8 mouse cellular contexts compared by ENCODE assay signal in genomic region chr11:4218637-4219036, GRCm38 (mm10). TPM values are rescaled to one million over a fixed set of nuclear protein-coding genes. Genes with fewer than 3 reads are reported as not detected.
DNase-seq lines count a peak whose midpoint lies in the region; ATAC-seq and TF ChIP-seq lines count a peak whose summit lies in the region.

No protein-coding gene starts in this region.

- peaks cover 15% of the 10 kb centered on the region for H3K27me3 ChIP-seq in kidney, embryonic 15.5 days
- H3K27me3 ChIP-seq in hindbrain, embryonic 15.5 days: peaks cover 20% of the 10 kb centered on the region
- H3K27me3 ChIP-seq in midbrain, embryonic 15.5 days (replicated peaks): peaks cover 26% of the 10 kb centered on the region
- H3K27me3 ChIP-seq in cerebellum, adult 2 months (ENCODE audit: control insufficient read depth, insufficient read depth, low read length): no peaks in the 10 kb centered on the region

- TF ChIP-seq POLR2A in bone marrow, adult 2 months (IDR thresholded peaks at IDR 0.05; ENCODE audit: borderline replicate concordance, control insufficient read depth, low read depth, low read length): no peak
- TF ChIP-seq POLR2A in cerebellum, adult 2 months (IDR thresholded peaks at IDR 0.05; ENCODE audit: borderline replicate concordance, insufficient read depth, low read length): no peak

- no peaks in the 10 kb centered on the region for H3K9me3 ChIP-seq in kidney, embryonic 15.5 days (replicated peaks)
- H3K9me3 ChIP-seq in hindbrain, embryonic 15.5 days: no peaks in the 10 kb centered on the region
- H3K9me3 ChIP-seq in midbrain, embryonic 15.5 days: no peaks in the 10 kb centered on the region

- H3K9ac ChIP-seq in kidney, embryonic 15.5 days: peak overlapping the region; percentile 56
- peak overlapping the region; percentile 26; the same call in 1 of the 2 replicates for H3K9ac ChIP-seq in hindbrain, embryonic 15.5 days
- H3K9ac ChIP-seq in midbrain, embryonic 15.5 days: peak overlapping the region; percentile 33; the same call in 1 of the 2 replicates

- 4% methylated on average over 6 of the region's 6 CpGs for WGBS in kidney, embryonic 15.5 days
- 26% methylated on average over 6 of the region's 6 CpGs for WGBS in bone marrow, adult 2 months
- 5% methylated on average over 6 of the region's 6 CpGs for WGBS in hindbrain, embryonic 15.5 days
- 3% methylated on average over 6 of the region's 6 CpGs for WGBS in midbrain, embryonic 15.5 days
- 25% methylated on average over 6 of the region's 6 CpGs for WGBS in cerebellum, adult 2 months

- H3K4me2 ChIP-seq in kidney, embryonic 15.5 days: peak overlapping the region; percentile 97
- H3K4me2 ChIP-seq in hindbrain, embryonic 15.5 days: peak overlapping the region; percentile 71
- H3K4me2 ChIP-seq in midbrain, embryonic 15.5 days: peak overlapping the region; percentile 77

- no peak for ATAC-seq in kidney, embryonic 15.5 days (replicated peaks; ENCODE audit: low FRiP score)
- no peak for ATAC-seq in hindbrain, embryonic 15.5 days (ENCODE audit: low FRiP score, low read depth)
- no peak for ATAC-seq in midbrain, embryonic 15.5 days (replicated peaks)

- H3K27ac ChIP-seq in kidney, embryonic 15.5 days: 0 out of 2 replicates have a peak overlapping the region, but pooled peaks have one; percentile 45
- no peak overlapping the region for H3K27ac ChIP-seq in bone marrow, adult 2 months (ENCODE audit: control insufficient read depth, insufficient read depth, low read depth, low read length, poor library complexity)
- no peak overlapping the region for H3K27ac ChIP-seq in hindbrain, embryonic 15.5 days (replicated peaks)
- no peak overlapping the region for H3K27ac ChIP-seq in midbrain, embryonic 15.5 days
- no peak overlapping the region for H3K27ac ChIP-seq in cerebellum, adult 2 months (ENCODE audit: insufficient read depth, low read length)

- peak overlapping the region; percentile 55 for H3K4me3 ChIP-seq in kidney, embryonic 15.5 days (replicated peaks)
- peak overlapping the region; percentile 59 for H3K4me3 ChIP-seq in bone marrow, adult 2 months (replicated peaks; ENCODE audit: control insufficient read depth, low read depth, low read length)
- H3K4me3 ChIP-seq in hindbrain, embryonic 15.5 days: peak overlapping the region; percentile 39
- peak overlapping the region; percentile 40 for H3K4me3 ChIP-seq in midbrain, embryonic 15.5 days
- no peak overlapping the region for H3K4me3 ChIP-seq in cerebellum, adult 2 months (replicated peaks; ENCODE audit: insufficient read depth, low read depth, low read length)

- TF ChIP-seq CTCF in bone marrow, adult 2 months (IDR thresholded peaks at IDR 0.05; ENCODE audit: control insufficient read depth, insufficient read depth, low read length): no peak
- TF ChIP-seq CTCF in cerebellum, adult 2 months (IDR thresholded peaks at IDR 0.05; ENCODE audit: borderline replicate concordance, insufficient read depth, low read depth, low read length): no peak

- DNase-seq in kidney, adult 11 months: no peak
- no peak for DNase-seq in adrenal gland, postnatal 25 days
- no peak for DNase-seq in cerebellum, adult 2 months
- no peak for DNase-seq in kidney, postnatal 4 days

- peaks cover 23% of the 10 kb centered on the region for H3K4me1 ChIP-seq in kidney, embryonic 15.5 days
- peaks cover 3% of the 10 kb centered on the region for H3K4me1 ChIP-seq in bone marrow, adult 2 months (ENCODE audit: control insufficient read depth, insufficient read depth, low read length)
- peaks cover 13% of the 10 kb centered on the region for H3K4me1 ChIP-seq in hindbrain, embryonic 15.5 days (replicated peaks)
- peaks cover 10% of the 10 kb centered on the region for H3K4me1 ChIP-seq in midbrain, embryonic 15.5 days
- H3K4me1 ChIP-seq in cerebellum, adult 2 months (ENCODE audit: control insufficient read depth, insufficient read depth, low read length): no peaks in the 10 kb centered on the region

- peaks cover 21% of the 10 kb centered on the region for H3K36me3 ChIP-seq in kidney, embryonic 15.5 days
- peaks cover 13% of the 10 kb centered on the region; the same call in 1 of the 2 replicates for H3K36me3 ChIP-seq in hindbrain, embryonic 15.5 days
- no peaks in the 10 kb centered on the region; the same call in 1 of the 2 replicates for H3K36me3 ChIP-seq in midbrain, embryonic 15.5 days (replicated peaks)

RNA-seq across cellular contexts. Expression of gene Castor1, which starts 0.6 kb away (rescaled TPM):
- polyA plus RNA-seq in kidney, embryonic 15.5 days (2015; fragmentation: Nextera tagmentation; extraction: Ambion mirVana): 6.0 and 6.5 TPM in 2 replicates
- 2.6 TPM in 1 of 2 replicates, not detected in the other for polyA plus RNA-seq in bone marrow, adult 2 months (2011; ENCODE audit: insufficient read depth, insufficient read length, low replicate concordance, missing spikeins)
- polyA plus RNA-seq in hindbrain, embryonic 15.5 days (2015; fragmentation: Nextera tagmentation; extraction: Ambion mirVana): 4.6 and 5.3 TPM in 2 replicates
- polyA plus RNA-seq in midbrain, embryonic 15.5 days (2015; fragmentation: Nextera tagmentation; extraction: Ambion mirVana): 2.6 and 3.6 TPM in 2 replicates
- total RNA-seq in adrenal gland, postnatal 25 days (2021): 3.0 and 4.1 TPM in 2 replicates
- polyA plus RNA-seq in cerebellum, adult 2 months (2012; rRNA removed): 5.1 and 5.6 TPM in 2 replicates

RNA-seq across cellular contexts. Expression of gene Osm, which starts 17.6 kb away (rescaled TPM):
- not detected in 2 replicates for polyA plus RNA-seq in kidney, embryonic 15.5 days (2015; fragmentation: Nextera tagmentation; extraction: Ambion mirVana)
- polyA plus RNA-seq in bone marrow, adult 2 months (2011; ENCODE audit: insufficient read depth, insufficient read length, low replicate concordance, missing spikeins): 2.2 and 5.1 TPM in 2 replicates
- not detected in 2 replicates for polyA plus RNA-seq in hindbrain, embryonic 15.5 days (2015; fragmentation: Nextera tagmentation; extraction: Ambion mirVana)
- polyA plus RNA-seq in midbrain, embryonic 15.5 days (2015; fragmentation: Nextera tagmentation; extraction: Ambion mirVana): 0.11 and 0.21 TPM in 2 replicates
- not detected in 2 replicates for total RNA-seq in adrenal gland, postnatal 25 days (2021)
- 0.03 TPM in 1 of 2 replicates, not detected in the other for polyA plus RNA-seq in cerebellum, adult 2 months (2012; rRNA removed)

RNA-seq across cellular contexts. Expression of gene Tbc1d10a, which starts 32.0 kb away (rescaled TPM):
- polyA plus RNA-seq in kidney, embryonic 15.5 days (2015; fragmentation: Nextera tagmentation; extraction: Ambion mirVana): 43.9 and 44.5 TPM in 2 replicates
- 5.2 and 13.5 TPM in 2 replicates for polyA plus RNA-seq in bone marrow, adult 2 months (2011; ENCODE audit: insufficient read depth, insufficient read length, low replicate concordance, missing spikeins)
- 36.3 and 38.1 TPM in 2 replicates for polyA plus RNA-seq in hindbrain, embryonic 15.5 days (2015; fragmentation: Nextera tagmentation; extraction: Ambion mirVana)
- 35.0 and 38.6 TPM in 2 replicates for polyA plus RNA-seq in midbrain, embryonic 15.5 days (2015; fragmentation: Nextera tagmentation; extraction: Ambion mirVana)
- 15.6 and 15.8 TPM in 2 replicates for total RNA-seq in adrenal gland, postnatal 25 days (2021)
- polyA plus RNA-seq in cerebellum, adult 2 months (2012; rRNA removed): 33.3 and 34.1 TPM in 2 replicates

RNA-seq across cellular contexts. Expression of gene Lif, which starts 38.7 kb away (rescaled TPM):
- 0.08 and 0.22 TPM in 2 replicates for polyA plus RNA-seq in kidney, embryonic 15.5 days (2015; fragmentation: Nextera tagmentation; extraction: Ambion mirVana)
- 0.70 TPM in 1 of 2 replicates, not detected in the other for polyA plus RNA-seq in bone marrow, adult 2 months (2011; ENCODE audit: insufficient read depth, insufficient read length, low replicate concordance, missing spikeins)
- polyA plus RNA-seq in hindbrain, embryonic 15.5 days (2015; fragmentation: Nextera tagmentation; extraction: Ambion mirVana): 0.08 TPM in 1 of 2 replicates, not detected in the other
- 0.05 TPM in 1 of 2 replicates, not detected in the other for polyA plus RNA-seq in midbrain, embryonic 15.5 days (2015; fragmentation: Nextera tagmentation; extraction: Ambion mirVana)
- total RNA-seq in adrenal gland, postnatal 25 days (2021): 0.09 TPM in 1 of 2 replicates, not detected in the other
- 0.15 and 0.41 TPM in 2 replicates for polyA plus RNA-seq in cerebellum, adult 2 months (2012; rRNA removed)

RNA-seq across cellular contexts. Expression of gene Sf3a1, which starts 58.5 kb away (rescaled TPM):
- polyA plus RNA-seq in kidney, embryonic 15.5 days (2015; fragmentation: Nextera tagmentation; extraction: Ambion mirVana): 57.8 and 61.7 TPM in 2 replicates
- 26.7 and 39.7 TPM in 2 replicates for polyA plus RNA-seq in bone marrow, adult 2 months (2011; ENCODE audit: insufficient read depth, insufficient read length, low replicate concordance, missing spikeins)
- polyA plus RNA-seq in hindbrain, embryonic 15.5 days (2015; fragmentation: Nextera tagmentation; extraction: Ambion mirVana): 46.5 and 52.9 TPM in 2 replicates
- 53.7 and 57.5 TPM in 2 replicates for polyA plus RNA-seq in midbrain, embryonic 15.5 days (2015; fragmentation: Nextera tagmentation; extraction: Ambion mirVana)
- total RNA-seq in adrenal gland, postnatal 25 days (2021): 42.1 and 45.6 TPM in 2 replicates
- polyA plus RNA-seq in cerebellum, adult 2 months (2012; rRNA removed): 50.0 and 54.3 TPM in 2 replicates
